Mouse (Mus musculus): ENCODE results near the gene Shld2. TPM values are rescaled to one million over a fixed set of nuclear protein-coding genes. Genes with fewer than 3 reads are reported as not detected.

Gene Shld2
- total RNA-seq, 2 experiments from 2014 or later: 10.7 to 11.8 TPM

GRCm38 (mm10) chr14:34200738-34201230 is 109.5 kb downstream of the Shld2 start:
- intact Hi-C loops (cut with DNase I): loop anchor here (10.0 kb wide), 1 partner anchor 116 kb away; the partner anchor contains the start of gene Anxa8
- peak overlapping the region; percentile 38; the same call in 1 of the 2 replicates for H3K27ac ChIP-seq
- peak; percentile 55 for DNase-seq
- H3K4me3 ChIP-seq: peak overlapping the region; percentile 84
- no peak for TF ChIP-seq CTCF (IDR thresholded peaks at IDR 0.05)

GRCm38 (mm10) chr14:34196706-34197105 is 113.6 kb downstream of the Shld2 start:
- Histone ChIP-seq H3K4me3 (no peak overlapping the region), H3K27ac (no peak overlapping the region)
- TF ChIP-seq CTCF (IDR thresholded peaks at IDR 0.05): no peak
- intact Hi-C loops (cut with DNase I): no loop called here
- DNase-seq: no peak

GRCm38 (mm10) chr14:34195466-34195865 is 114.8 kb downstream of the Shld2 start:
- intact Hi-C loops (cut with DNase I): no loop called here
- Histone ChIP-seq H3K4me3 (no peak overlapping the region), H3K27ac (no peak overlapping the region)
- no peak for TF ChIP-seq CTCF (IDR thresholded peaks at IDR 0.05)
- DNase-seq: no peak

- TF ChIP-seq CTCF (IDR thresholded peaks at IDR 0.05): no peak
- H3K4me3 ChIP-seq: no peak overlapping the region
- no peak overlapping the region for H3K27ac ChIP-seq
- DNase-seq: no peak
- intact Hi-C loops (cut with DNase I): no loop called here
Observed at GRCm38 (mm10) chr14:34193879-34194278, 116.4 kb downstream of the Shld2 start.

GRCm38 (mm10) chr14:34190361-34190760 is 119.9 kb downstream of the Shld2 start:
- no peak overlapping the region for H3K27ac ChIP-seq
- no peak for TF ChIP-seq CTCF (IDR thresholded peaks at IDR 0.05)
- intact Hi-C loops (cut with DNase I): no loop called here
- H3K4me3 ChIP-seq: no peak overlapping the region
- no peak for DNase-seq

GRCm38 (mm10) chr14:34188629-34189028 is 121.7 kb downstream of the Shld2 start:
- no peak overlapping the region for H3K27ac ChIP-seq
- peak; percentile 68 for TF ChIP-seq CTCF (IDR thresholded peaks at IDR 0.05)
- intact Hi-C loops (cut with DNase I): no loop called here
- peak; percentile 59 for DNase-seq
- no peak overlapping the region for H3K4me3 ChIP-seq

Other genes starting within 250 kb of the Shld2 start
- 1 to 10 TPM; 1.1 TPM for gene Anxa8, start 224.5 kb downstream of the Shld2 start, total RNA-seq (2021)
- gene A630023A22Rik, start 207.7 kb downstream of the Shld2 start, total RNA-seq (2021): not detected
- under 1 TPM in 1 of 2 experiments, not detected in 1; 0.06 TPM for gene Npy4r, start 158.0 kb downstream of the Shld2 start, total RNA-seq (2021)
- gene Gprin2, start 108.8 kb downstream of the Shld2 start, total RNA-seq (2021): under 1 TPM; 0.03 to 0.23 TPM
- under 1 TPM; 0.47 to 0.71 TPM for gene Syt15, start 90.9 kb downstream of the Shld2 start, total RNA-seq (2021)
- gene Glud1, start 234 bp upstream of the Shld2 start, total RNA-seq (2021): 100 to 1,000 TPM; 112 to 139 TPM
- gene Fam25c, start 44.9 kb upstream of the Shld2 start, total RNA-seq (2021): not detected
- 1 to 10 TPM; 4.0 to 4.8 TPM for gene Sncg, start 64.3 kb upstream of the Shld2 start, total RNA-seq (2021)
- gene Mmrn2, start 65.0 kb upstream of the Shld2 start, total RNA-seq (2021): 10 to 100 TPM; 10.3 to 12.4 TPM
- gene Bmpr1a, start 192.8 kb upstream of the Shld2 start, total RNA-seq (2021): 10 to 100 TPM; 49.4 to 54.1 TPM
- not detected for gene 9230112D13Rik, start 212.3 kb upstream of the Shld2 start, total RNA-seq (2021)

All from gastrocnemius, adult 2 months (tissue).